Mouse (Mus musculus): ENCODE data around the gene Hlx. TPM values are rescaled to one million over a fixed set of nuclear protein-coding genes. Genes with fewer than 3 reads are reported as not detected.

Hlx gene
- 7.7 and 8.0 TPM in 2 replicates for polyA plus RNA-seq (2015; fragmentation: Nextera tagmentation; extraction: Ambion mirVana)

DNA sequence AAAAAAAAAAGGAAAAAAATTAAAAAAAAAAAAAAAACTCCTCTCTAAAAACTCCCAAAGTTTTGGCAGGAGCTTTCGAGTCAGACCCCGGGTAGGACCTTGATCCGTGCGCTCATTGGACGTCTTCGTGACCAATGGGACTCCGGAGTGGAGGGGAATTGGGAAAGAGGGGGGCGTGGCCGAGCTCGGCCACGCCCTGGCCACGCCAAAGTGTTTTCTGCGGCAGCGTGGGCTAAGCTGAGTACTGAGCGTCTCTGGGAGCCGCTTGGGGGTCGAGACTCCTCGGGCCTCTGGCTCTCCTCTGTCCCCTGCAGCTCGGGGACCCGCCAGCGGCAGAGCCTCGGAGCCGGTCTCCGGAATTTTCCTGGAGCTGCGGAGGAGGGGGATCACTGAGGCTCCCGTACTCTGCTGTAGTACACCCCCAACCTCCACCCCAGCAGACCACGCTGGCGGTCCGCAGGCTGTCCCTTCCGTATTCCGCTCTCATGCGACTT lies at the start of gene Hlx:
TSS of gene Hlx (minus strand) at position 64 of the 494 bp plus-strand sequence.

Other genes with a start within 250 kb of the Hlx start
- gene Marc1, start 78.7 kb upstream of the Hlx start, polyA plus RNA-seq (2015; fragmentation: Nextera tagmentation; extraction: Ambion mirVana): 0.21 and 0.24 TPM in 2 replicates
- 124 and 125 TPM in 2 replicates for gene Marc2, start 113.8 kb upstream of the Hlx start, polyA plus RNA-seq (2015; fragmentation: Nextera tagmentation; extraction: Ambion mirVana)
- 1.1 and 1.3 TPM in 2 replicates for gene C130074G19Rik, start 150.6 kb upstream of the Hlx start, polyA plus RNA-seq (2015; fragmentation: Nextera tagmentation; extraction: Ambion mirVana)

Data from urinary bladder, postnatal 0 days (tissue).